Mouse (Mus musculus) G1E (cell line): ENCODE measurements around the gene Tex16.

ENCODE experiments used
- GATA1 ChIP-seq: IDR thresholded peaks from 2 replicates; pipeline ENCODE4 v1.6.1; 2012; ENCODE audit warnings: borderline replicate concordance, low read length, inconsistent platforms, mixed read lengths
- POLR2AphosphoS5 ChIP-seq: IDR thresholded peaks from 2 replicates; pipeline ENCODE4 v1.6.1; 2012; ENCODE audit warnings: low read depth, low read length, inconsistent platforms; ENCODE audit not compliant: insufficient replicate concordance

DNA sequence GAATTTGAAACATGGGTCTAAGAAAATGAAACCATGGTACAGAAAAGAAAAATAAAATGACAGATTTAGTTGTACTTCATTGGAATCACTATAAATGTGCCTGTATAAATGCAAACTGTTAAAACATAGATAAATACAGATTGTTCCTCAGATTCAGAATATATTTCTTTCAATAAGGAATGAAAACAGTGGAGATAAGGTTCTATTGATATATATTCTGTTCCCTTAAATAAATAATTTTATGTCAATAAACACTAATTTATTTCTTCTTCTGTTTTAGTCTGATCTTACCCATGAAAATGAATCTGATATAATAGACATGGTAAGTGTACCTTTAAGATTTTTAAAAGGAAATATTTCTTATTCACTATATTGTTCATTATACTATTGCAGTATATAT lies at the start of gene Tex16:
- TF ChIP-seq GATA1 (no peak), POLR2AphosphoS5 (no peak)
